Mouse (Mus musculus) lung, embryonic 14.5 days (tissue): Measurements from ENCODE around the gene Myh13. TPM values are rescaled to one million over a fixed set of nuclear protein-coding genes. Genes with fewer than 3 reads are reported as not detected.
A peak's percentile ranks its signal among the peaks of the same experiment; 100 is the strongest.

Experiments
- ATAC-seq: fragments of 200-750 bp; cut with Nextera tagmentation; 2 replicates; pipeline ENCODE4 v1.8.0; 2017; ENCODE audit warnings: mild to moderate bottlenecking, moderate TSS enrichment, moderate library complexity; ENCODE audit not compliant: insufficient read depth
- DNase-seq: peaks from one replicate; pipeline ENCODE4 v3.0.0-alpha.2; 2015
- H3K27ac ChIP-seq: fragments of 300-500 bp; sonication (generic); 2 replicates; pipeline ENCODE4 v1.5.1; 2014; ENCODE audit warnings: low read depth, mild to moderate bottlenecking, moderate library complexity
- H3K27me3 ChIP-seq: fragments of 300-500 bp; sonication (generic); 2 replicates; pipeline ENCODE4 v1.6.1; 2014; ENCODE audit warnings: low read length, control low read depth; ENCODE audit not compliant: insufficient read depth
- H3K36me3 ChIP-seq: fragments of 300-500 bp; sonication (generic); 2 replicates; pipeline ENCODE4 v1.6.1; 2014; ENCODE audit warnings: control low read depth; ENCODE audit not compliant: insufficient read depth
- H3K4me1 ChIP-seq: fragments of 300-500 bp; sonication (generic); 2 replicates; pipeline ENCODE4 v1.6.1; 2014; ENCODE audit warnings: antibody characterized with exemption, control low read depth; ENCODE audit not compliant: insufficient read depth
- H3K4me2 ChIP-seq: fragments of 300-500 bp; sonication (generic); 2 replicates; pipeline ENCODE4 v1.6.1; 2014; ENCODE audit warnings: mild to moderate bottlenecking
- H3K4me3 ChIP-seq: fragments of 300-500 bp; sonication (generic); 2 replicates; pipeline ENCODE4 v1.5.1; 2014; ENCODE audit warnings: low read depth, low read length
- H3K9ac ChIP-seq: fragments of 300-500 bp; sonication (generic); 2 replicates; pipeline ENCODE4 v1.6.1; 2014
- H3K9me3 ChIP-seq: fragments of 300-500 bp; sonication (generic); 2 replicates; pipeline ENCODE4 v1.6.1; 2016; ENCODE audit warnings: low read depth, low read length, control low read depth
- CTCF ChIP-seq: IDR thresholded peaks from 2 replicates; pipeline ENCODE4 v1.5.1; 2016; ENCODE audit warnings: antibody characterized with exemption, low read depth
- WGBS: fragments of 180-500 bp; shearing (Covaris S2); extraction: QIAGEN DNeasy Blood & Tissue Kit; methylation state at CpG from one replicate; pipeline ENCODE4 v1.1.7; 2014; 5-methylcytosine and 5-hydroxymethylcytosine counted together
- polyA plus RNA-seq: library from polyadenylated mRNA; unstranded; fragments of >200 nt; fragmentation: Nextera tagmentation; extraction: Ambion mirVana; gene quantifications from 2 replicates; pipeline ENCODE4 v1.2.1, GENCODE M21; 2014

The Myh13 gene
- polyA plus RNA-seq, 1 experiment from 2014 or later = 0.34 TPM

DNA sequence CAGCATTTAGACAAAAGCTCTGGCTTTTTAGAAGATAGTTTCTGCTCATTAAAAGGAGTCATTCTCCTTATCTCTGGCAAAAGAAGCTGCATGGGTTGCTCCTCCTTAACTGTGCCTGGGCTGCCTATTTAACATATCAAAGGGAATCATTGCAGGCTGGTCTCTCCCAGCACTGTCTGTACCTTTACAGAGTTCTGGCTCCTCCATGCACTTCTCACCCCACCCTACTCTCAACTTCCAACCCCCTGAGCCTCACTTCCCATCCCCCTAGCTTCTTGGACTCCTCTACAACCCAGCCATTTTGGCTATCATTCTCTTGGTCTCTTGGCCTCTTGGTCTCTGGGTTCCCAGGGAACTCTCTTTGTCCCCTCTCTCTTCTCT, 24.4 kb downstream of the Myh13 start:
- no peak overlapping the region for H3K4me2 ChIP-seq
- H3K4me3 ChIP-seq = no peak overlapping the region
- ATAC-seq (no peak), DNase-seq (no peak)
- H3K27ac ChIP-seq = no peak overlapping the region
- H3K9me3 ChIP-seq = no peaks in the 10 kb centered on the region
- no peak overlapping the region for H3K9ac ChIP-seq
- no peaks in the 10 kb centered on the region for H3K4me1 ChIP-seq
- no peak for TF ChIP-seq CTCF
- H3K36me3 ChIP-seq = no peaks in the 10 kb centered on the region
- H3K27me3 ChIP-seq = no peaks in the 10 kb centered on the region

DNA sequence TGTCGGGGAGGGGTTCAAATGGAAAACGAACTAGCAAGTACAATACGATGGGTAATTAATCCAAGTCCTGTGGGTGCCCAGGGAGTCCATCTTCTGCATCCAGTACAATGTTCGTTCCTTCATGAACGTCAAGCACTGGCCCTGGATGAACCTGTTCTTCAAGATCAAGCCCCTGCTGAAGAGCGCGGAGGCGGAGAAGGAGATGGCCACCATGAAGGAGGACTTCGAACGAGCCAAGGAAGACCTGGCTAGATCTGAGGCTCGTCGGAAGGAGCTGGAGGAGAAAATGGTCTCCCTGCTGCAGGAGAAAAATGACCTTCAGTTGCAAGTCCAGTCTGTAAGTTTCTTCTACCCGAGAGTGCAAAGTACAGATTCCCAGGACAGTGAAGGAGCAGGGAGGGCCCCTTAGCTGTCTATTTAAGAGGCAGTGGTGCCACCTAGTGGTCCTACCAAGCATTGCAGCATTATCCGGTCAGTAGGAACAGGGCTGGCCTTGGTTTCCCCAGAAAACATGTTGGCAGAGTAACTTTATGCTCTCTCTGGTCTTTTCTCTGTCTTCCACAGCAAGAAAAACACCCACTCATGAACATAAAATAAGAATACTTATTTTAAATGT, 28.8 kb downstream of the Myh13 start:
- ATAC-seq (peak; percentile 69; the same call in 1 of the 2 replicates), DNase-seq (peak; percentile 93)
- Histone ChIP-seq H3K36me3 (no peaks in the 10 kb centered on the region), H3K4me1 (no peaks in the 10 kb centered on the region), H3K27ac (no peak overlapping the region), H3K9ac (no peak overlapping the region), H3K4me3 (no peak overlapping the region), H3K27me3 (no peaks in the 10 kb centered on the region), H3K9me3 (no peaks in the 10 kb centered on the region), H3K4me2 (0 out of 2 replicates have a peak overlapping the region, but pooled peaks have one; percentile 13)
- WGBS = 40% methylated on average over 14 of the region's 14 CpGs
- peak; percentile 94 for TF ChIP-seq CTCF

DNA sequence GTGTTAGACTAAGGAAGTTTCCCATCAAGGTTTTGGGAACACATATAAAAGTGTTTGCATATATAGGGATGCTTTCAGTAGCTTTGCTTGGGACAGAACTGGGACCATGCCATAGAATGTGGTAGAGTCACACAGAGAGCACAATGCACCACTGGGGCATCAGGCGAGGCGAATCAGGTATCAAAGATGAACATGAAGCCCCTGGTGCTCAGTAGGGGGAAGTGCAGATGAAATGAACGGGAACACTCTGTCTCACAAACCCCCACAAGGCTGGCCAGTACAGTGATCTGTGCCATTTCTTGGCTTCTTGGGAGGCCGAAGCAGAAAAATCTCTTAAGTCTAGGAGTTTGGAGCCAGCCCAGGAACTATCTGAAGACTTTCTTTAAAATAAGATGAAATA, 31.6 kb downstream of the Myh13 start:
- H3K27me3 ChIP-seq = no peaks in the 10 kb centered on the region
- H3K4me3 ChIP-seq = no peak overlapping the region
- H3K9me3 ChIP-seq = no peaks in the 10 kb centered on the region
- ATAC-seq (no peak), DNase-seq (no peak)
- H3K4me1 ChIP-seq = no peaks in the 10 kb centered on the region
- 57% methylated on average over 4 of the region's 4 CpGs for WGBS
- H3K4me2 ChIP-seq = no peak overlapping the region
- no peaks in the 10 kb centered on the region for H3K36me3 ChIP-seq
- TF ChIP-seq CTCF = peak; percentile 39
- H3K27ac ChIP-seq = no peak overlapping the region
- no peak overlapping the region for H3K9ac ChIP-seq

DNA sequence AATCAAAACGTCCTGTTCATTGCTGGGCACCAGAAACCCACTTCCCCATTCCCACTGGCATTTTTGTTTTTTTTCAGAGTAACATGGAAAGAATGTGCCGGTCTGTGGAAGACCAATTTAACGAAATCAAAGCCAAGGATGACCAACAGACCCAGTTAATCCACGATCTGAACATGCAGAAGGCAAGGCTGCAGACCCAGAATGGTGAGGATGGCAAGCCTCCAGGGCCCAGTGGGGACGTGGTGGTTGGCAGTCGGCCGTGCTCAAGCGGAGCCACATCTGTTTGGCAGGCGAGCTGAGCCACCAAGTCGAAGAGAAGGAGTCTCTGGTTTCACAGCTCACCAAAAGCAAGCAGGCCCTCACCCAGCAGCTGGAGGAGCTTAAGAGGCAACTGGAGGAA, 36.6 kb downstream of the Myh13 start:
- WGBS = 73% methylated on average over 10 of the region's 10 CpGs
- TF ChIP-seq CTCF = no peak
- ATAC-seq (no peak), DNase-seq (no peak)
- Histone ChIP-seq H3K4me3 (no peak overlapping the region), H3K9me3 (no peaks in the 10 kb centered on the region), H3K9ac (no peak overlapping the region), H3K36me3 (no peaks in the 10 kb centered on the region), H3K4me2 (no peak overlapping the region), H3K4me1 (no peaks in the 10 kb centered on the region), H3K27ac (no peak overlapping the region), H3K27me3 (no peaks in the 10 kb centered on the region)

DNA sequence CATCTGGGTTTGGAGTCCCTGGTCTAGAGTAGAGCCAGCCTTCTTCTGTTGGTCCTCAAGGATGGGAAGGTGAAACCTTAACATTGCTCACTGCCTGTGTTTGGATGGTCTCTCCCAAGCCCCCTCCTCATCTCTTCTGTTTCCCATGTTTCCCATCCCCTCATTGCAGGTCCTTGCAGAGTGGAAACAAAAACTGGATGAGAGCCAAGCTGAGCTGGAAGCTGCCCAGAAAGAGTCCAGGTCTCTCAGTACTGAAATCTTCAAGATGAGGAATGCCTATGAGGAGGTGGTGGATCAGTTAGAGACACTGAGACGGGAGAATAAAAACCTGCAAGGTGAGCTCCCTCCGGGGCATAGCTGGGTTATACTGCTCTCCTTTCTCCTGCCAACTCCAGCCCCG, 40.8 kb downstream of the Myh13 start:
- no peak for ATAC-seq
- no peak for TF ChIP-seq CTCF
- Histone ChIP-seq H3K9ac (no peak overlapping the region), H3K4me3 (no peak overlapping the region), H3K4me1 (no peaks in the 10 kb centered on the region), H3K27me3 (no peaks in the 10 kb centered on the region), H3K36me3 (no peaks in the 10 kb centered on the region), H3K4me2 (no peak overlapping the region), H3K9me3 (no peaks in the 10 kb centered on the region), H3K27ac (no peak overlapping the region)
- DNase-seq = peak; percentile 62
- 58% methylated on average over 3 of the region's 3 CpGs for WGBS

DNA sequence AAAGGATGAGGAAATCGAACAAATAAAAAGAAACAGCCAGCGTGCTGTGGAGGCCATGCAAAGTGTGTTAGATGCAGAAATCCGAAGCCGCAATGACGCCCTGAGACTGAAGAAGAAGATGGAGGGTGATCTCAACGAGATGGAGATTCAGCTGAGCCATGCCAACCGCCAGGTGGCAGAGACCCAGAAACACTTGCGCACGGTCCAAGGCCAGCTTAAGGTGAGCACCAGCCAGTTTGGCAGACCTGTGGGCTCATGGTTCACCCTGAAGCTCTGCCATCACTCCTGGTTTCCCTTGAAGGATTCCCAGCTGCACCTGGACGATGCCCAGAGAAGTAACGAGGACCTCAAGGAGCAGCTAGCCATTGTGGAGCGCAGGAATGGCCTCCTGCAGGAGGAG, 43.1 kb downstream of the Myh13 start:
- TF ChIP-seq CTCF = no peak

DNA sequence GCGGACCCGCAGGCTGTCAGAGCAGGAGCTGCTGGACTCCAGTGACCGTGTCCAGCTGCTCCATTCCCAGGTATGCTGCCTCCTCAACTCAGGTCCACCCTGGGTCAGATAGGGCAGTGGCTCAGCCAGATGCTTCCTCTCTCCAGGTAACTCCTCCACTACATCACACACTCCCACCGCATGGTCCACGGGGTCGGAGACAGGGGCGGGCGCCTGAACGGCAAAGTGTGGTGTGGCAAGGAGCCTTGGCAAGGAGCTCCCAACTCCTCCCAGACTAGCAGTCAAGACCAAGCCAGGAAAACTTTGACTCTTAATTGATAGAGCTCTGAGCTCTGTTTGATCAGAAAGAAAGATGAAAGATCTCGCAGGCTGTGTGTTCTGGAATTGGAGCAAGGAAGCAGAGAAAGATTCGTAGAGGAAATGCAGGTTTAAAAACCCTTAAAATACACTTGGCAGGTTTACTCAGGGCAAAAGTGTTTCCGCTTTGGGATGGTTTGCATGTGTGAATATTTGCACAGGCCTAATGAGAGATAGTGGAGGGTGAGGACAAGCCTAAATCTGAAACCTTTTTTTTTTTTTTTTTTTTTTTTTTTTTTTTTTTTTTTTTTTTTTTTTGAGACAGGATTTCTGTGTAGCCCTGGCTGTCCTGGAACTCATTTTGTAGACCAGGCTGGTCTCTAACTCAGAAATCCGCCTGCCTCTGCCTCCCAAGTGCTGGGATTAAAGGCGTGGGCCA, 43.7 kb downstream of the Myh13 start:
- Histone ChIP-seq H3K27me3 (no peaks in the 10 kb centered on the region), H3K4me1 (no peaks in the 10 kb centered on the region), H3K9ac (no peak overlapping the region), H3K9me3 (no peaks in the 10 kb centered on the region), H3K4me3 (no peak overlapping the region), H3K36me3 (no peaks in the 10 kb centered on the region), H3K27ac (no peak overlapping the region), H3K4me2 (no peak overlapping the region)
- ATAC-seq = no peak
- 63% methylated on average over 14 of the region's 14 CpGs for WGBS
- TF ChIP-seq CTCF = no peak
- no peak for DNase-seq

More for the DNA sequence above, 43.1 kb downstream of the Myh13 start:
- H3K27ac ChIP-seq = no peak overlapping the region
- WGBS = 80% methylated on average over 12 of the region's 12 CpGs
- no peaks in the 10 kb centered on the region for H3K27me3 ChIP-seq
- no peaks in the 10 kb centered on the region for H3K4me1 ChIP-seq
- no peak for ATAC-seq
- no peak overlapping the region for H3K9ac ChIP-seq
- no peak overlapping the region for H3K4me2 ChIP-seq
- H3K9me3 ChIP-seq = no peaks in the 10 kb centered on the region
- no peaks in the 10 kb centered on the region for H3K36me3 ChIP-seq
- no peak overlapping the region for H3K4me3 ChIP-seq
- no peak for DNase-seq
